Mouse (Mus musculus): Measurements from ENCODE around the gene Pde7b.
"Not testable (repeated sequence)": the region's sequence is repeated elsewhere in the genome, so short reads cannot be mapped to it uniquely, and the experiment has no call there.

The Pde7b gene

DNA sequence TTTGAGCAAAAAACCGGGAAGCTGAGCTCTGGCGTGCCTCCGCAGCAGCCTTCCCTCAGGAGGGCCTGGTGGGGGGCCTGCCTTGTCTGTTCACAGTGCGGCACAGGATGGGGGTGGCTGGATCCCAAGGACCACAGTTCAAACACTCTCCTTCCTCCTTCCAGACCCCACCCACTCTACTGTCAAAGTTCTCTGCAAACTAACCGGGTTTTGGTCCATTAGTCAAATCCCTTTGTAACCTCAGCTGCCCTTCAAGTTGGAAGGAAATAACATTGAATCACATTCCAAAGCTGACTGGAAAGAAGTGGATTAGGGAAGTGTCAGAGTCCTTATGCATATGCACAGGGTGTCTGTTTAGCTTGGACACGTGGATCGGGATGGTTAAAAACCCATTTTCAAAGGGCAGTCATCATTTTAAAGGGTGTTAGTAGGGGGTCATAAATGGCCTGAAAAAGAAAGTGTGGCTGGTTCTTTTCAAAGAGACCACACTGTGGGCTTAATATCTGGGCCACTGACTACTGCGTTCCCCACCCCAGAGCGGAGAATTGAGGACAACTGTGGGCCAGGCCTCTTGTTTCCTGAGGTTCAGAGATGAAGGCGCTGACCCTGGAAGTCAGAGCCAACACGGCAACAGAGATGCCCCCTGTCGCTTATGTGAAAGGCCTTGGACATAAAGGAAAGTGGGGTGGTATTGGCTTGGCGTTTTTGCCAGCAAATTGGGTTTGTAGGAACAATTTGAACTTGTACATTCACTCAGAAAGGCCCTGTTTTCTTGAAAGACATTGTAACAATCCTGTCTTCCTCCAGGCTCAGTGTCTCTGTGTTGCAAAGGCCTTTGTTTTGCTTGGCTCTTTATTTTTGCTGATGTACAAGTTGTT, 175.8 kb downstream of the Pde7b start:
- no peak for DNase-seq (ENCODE audit: low spot score in 2 of 2)

DNA sequence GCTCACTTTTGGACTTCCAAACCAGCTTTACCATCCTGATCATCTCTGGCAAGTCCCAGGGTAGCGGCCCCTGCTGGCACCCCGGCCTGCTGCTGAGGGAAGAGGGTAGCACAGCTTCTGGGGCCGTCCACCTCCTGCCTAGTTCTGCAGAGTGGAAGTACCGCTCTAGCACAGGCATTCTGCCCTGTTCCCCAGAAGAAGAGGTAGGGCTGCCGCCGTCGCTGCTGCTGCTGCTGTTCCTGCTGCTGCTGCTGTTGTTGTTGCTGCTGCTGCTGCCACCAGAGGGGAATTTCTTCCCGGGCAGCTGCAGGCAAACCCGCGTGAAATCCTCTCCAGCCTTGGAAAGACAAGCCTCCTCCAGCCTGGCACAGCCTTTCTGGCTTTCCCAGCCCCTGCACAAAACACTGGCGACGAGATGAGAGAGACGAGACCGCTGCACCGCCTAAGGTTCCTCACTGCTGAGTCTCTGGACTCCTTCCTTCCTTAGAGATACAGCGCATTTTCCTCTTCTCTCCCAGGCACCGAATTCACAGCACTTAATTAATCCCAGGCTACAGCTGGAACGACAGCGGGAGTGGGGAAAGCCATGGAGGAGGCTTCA, 176.8 kb downstream of the Pde7b start:
- DNase-seq (ENCODE audit: low spot score in 2 of 2) = peak in 1 of 2 experiments; percentile 26

DNA sequence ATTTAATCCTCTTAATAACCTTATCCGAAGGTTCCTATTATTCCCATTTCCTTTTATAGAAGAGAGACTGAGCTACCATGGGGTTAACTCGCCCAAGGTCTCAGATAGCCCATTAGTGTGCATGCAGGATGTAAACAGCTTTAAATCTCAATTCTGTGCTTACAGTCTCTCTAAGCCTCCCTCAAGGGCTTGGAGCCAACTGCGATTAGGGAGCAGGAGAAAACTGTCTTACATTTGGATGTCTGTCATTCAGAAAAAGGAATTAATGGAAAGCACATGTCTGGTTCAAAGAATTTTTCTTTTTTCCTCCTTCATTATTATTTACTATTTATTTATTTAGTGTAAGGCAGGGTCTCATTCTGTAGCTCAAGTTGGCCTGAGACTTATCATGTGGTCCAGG, 181.8 kb downstream of the Pde7b start:
- no peak for DNase-seq (ENCODE audit: low spot score in 2 of 2)

DNA sequence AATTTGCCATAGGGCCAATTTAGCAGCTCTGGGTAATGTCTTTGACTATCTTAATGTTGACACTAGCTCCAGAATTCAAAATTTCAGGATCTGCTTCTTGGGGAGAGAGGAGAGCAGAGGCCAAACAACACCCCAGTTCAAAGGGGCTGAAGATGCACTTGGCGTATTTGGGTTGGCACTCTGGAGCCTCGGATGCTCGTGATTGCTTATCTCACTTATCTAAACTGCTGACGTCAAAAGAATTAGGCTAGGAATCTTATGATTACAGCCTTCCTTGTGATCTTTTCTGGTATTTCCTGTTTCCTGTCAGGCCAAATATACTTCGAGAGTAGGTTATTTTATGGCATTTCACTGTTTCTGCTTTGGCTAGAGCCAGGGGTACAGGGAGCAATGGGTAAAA, 191.1 kb downstream of the Pde7b start:
- no peak for DNase-seq (ENCODE audit: low spot score in 2 of 2)

DNA sequence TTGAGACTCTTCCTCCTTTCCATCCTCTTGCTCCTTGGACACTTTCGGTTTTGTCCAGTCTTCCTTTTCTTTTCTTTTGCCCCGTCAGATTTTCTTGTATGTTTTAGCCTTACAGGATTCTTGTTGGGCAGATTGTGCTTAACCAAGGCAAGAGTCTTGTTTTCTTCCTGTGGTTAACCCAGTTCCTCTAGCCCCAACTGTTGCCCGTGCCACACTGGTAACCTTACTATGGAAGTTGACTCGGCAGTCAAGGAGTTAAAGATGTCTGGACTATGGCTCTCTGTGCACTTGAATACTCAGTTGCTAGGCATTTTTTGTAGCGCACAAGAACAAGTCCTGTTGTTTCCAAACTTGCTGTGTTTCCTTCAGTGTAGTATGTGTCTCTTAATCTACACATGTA, 193.0 kb downstream of the Pde7b start:
- no peak for DNase-seq (ENCODE audit: low spot score in 2 of 2)

DNA sequence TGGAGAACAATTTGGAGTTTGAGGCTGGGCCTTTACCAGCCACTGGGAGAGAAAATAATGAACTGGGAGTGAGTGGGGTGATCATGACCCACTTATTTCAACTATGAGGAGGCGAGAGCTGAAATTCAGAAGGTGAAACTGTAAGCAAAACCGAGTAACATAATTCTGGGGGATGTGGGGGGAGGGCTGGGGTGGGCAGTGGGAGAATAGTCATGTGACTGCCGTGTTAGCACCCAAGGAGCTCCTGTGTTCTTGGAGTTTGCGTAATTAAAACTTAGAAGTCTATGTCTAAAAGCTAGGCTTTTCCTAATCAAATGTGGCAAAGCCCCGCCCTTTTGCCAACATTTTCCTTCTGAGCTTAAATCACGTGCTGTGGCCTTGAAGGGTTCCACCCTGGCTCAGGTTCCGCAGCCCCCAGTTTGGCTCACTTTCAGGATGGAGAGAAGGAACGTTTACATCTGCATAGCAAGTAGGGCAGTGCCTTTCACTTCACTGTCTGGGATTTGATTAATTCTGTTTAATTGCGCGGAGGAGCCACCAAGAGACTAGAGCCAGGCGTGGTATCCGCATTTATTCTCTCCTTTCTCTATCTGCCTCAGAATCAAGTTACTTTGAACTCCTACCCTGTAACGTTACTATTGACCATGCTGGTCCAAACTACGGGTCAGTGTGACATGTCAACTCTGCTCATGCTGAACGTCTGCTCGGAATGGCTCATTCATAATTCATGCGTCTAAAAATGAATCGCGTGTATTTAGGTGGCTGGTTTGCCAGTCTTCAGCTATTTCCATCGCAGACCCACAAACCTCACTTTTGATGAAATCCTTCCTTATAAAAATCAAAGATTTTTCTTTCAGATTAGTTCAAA, 196.1 kb downstream of the Pde7b start:
- DNase-seq (ENCODE audit: low spot score in 2 of 2) = no peak

DNA sequence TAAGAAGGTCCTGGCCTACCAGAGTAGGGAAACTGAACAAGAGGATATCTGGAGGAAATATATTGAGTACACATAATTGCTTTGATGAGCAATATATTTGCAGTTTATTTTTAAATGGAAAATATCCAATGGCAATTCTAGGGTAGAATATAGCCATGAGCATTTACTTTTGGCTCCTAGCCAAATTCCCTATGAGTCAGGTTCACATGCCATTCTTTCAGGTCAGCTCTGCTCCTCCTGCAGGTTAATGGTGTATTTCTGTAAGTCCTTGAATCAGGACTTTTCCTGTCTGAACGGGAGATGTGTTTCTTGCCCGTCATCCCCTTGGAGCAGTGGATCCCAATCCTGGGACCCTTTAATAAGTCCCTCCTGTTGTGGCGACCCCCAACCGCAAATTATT, 197.1 kb downstream of the Pde7b start:
- DNase-seq (ENCODE audit: low spot score in 2 of 2) = no peak

DNA sequence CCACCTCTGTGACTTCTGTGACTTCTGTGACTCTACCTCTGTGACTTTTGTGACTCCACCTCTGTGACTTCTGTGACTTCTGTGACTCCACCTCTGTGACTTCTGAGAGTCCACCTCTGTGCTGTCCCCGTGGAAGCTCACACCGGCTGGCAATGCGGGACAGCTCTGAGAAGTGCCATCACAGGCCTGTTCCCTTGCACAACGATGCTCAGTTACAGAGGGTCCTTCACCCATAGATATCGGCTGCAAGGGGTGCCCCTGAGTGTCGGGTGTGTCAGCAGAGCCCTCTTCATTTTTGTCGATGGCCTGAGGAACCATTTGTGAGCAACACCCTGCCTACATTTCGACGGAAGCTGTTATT, 206.4 kb downstream of the Pde7b start:
- DNase-seq (ENCODE audit: low spot score in 2 of 2) = no peak

DNA sequence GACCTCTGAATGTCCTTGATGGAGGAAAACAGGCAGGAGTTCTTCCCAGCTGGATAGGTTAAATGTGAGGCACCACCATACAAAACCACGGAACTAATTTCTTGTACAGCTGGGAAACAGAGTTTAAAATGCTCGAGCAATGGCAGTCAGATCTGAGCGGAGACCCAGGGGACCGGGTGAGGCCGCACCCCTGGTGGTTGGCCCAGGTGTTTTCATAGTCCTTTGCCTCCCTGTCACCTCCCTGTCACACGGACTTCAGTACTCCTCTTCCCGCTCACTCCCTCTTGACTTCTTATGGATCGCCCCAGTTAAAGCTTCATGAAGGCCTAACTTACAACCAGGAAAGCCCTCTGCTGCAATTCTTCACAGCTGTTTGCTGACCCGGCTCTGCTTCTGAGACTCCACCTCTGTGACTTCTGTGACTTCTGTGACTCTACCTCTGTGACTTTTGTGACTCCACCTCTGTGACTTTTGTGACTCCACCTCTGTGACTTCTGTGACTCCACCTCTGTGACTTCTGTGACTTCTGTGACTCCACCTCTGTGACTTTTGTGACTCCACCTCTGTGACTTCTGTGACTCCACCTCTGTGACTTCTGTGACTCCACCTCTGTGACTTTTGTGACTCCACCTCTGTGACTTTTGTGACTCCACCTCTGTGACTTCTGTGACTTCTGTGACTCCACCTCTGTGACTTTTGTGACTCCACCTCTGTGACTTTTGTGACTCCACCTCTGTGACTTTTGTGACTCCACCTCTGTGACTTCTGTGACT, 206.9 kb downstream of the Pde7b start:
- DNase-seq (ENCODE audit: low spot score in 2 of 2) = not testable (repeated sequence)

DNA sequence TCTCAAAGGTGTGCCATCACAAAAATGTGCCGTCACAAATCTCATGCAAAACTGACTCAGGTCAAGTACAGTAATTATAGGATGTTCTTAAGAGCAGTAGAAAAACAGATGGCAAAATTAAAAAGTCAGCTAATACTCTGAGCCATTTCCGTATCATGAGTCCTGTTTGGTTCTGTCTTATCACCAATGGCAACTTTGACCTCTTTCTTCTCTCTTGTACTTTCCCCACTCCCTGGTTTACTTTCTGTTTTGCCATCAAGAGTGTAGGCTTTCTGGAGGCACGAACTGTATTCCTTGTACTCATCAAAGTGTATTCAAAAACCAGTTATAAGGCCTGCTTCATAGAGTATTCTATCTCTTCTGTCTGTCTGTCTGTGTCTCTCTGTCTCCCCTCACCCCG, 211.0 kb downstream of the Pde7b start:
- no peak for DNase-seq (ENCODE audit: low spot score in 2 of 2)

DNA sequence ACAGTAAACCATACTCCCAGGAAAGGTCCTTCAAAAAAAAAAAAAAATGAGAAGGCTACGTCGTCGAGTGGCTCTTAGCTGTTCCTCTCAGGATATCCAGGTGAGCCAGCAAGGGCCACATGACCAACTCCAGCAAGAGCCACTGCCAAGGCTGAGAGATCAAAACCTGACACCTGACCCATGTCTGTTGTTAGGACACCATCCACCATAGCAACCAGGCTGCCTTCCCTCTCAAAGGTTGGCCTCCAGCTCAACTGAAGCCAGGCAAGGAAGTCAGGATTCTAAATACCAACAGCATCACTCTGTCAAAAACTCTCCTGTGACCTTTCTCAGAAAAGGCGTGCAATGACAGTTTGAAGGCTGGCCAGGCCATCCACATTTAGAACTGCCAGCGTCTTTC, 211.4 kb downstream of the Pde7b start:
- DNase-seq (ENCODE audit: low spot score in 2 of 2) = no peak

DNA sequence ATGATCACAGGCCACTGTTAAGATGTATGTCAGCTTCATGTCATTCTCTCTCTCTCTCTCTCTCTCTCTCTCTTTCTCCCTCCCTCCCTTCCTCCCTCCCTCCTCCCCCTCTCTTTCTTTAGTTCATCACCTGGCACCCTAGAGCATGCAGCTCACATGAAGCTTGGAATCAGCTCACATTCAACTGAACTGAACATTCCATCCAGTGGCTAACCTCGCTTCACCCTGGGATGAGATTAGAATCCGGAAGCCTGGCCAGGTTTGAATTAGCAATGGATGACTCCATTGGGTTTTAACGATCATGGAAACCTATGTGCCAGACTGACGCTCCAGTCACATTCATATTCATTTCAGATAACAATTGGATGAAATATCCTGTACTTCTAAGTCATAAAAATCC, 215.1 kb downstream of the Pde7b start:
- DNase-seq (ENCODE audit: low spot score in 2 of 2) = no peak

DNA sequence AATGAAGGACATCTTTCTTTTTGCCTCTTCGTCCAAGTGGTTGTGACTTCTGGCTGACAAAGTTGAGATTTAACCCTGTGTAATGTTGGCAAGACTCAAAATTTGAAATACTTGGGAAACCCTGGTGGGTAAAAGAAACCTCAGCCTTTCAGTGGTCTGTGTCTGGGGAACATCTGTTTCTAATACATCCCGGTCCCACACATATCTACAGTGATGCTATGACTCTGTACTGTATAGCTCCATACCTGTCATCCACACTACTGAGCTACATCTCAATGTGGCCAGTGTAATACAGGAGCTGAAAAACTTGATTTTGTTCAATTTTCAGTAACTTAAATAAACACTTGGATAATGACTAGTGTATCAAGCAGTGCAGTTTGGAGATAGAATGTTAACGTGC, 216.4 kb downstream of the Pde7b start:
- DNase-seq (ENCODE audit: low spot score in 2 of 2) = no peak

DNA sequence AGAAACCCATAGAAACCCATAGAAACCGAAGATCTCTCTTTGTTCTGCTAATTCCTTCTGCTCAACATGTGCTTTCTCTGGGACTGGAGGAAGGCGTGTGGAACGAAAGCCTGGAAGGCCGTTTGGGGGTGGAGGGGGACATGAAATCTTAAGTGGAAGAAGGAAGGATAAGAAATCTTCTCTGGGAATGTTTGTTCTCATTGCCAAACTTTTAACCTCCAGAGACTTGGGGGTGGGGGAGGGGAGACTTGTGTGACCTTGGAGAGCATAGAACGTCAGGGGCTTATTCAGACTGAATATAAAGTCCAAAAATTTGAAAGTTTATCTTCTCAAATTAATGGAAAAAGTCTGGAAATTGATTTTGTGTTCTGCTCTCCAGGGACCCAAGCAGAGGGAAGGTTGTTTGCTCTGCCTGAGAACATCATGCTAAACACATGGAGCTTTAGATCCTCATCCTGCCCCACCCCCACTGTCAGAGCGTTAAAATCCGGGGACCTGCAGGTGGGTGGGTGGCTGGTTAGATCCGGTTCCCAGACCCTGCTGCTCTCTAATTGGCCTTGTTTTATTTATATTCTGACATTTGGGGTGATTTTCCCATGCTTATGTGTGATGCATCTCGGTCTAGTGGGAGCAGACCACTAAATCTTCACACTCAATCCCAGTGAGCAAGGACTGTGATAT, 217.0 kb downstream of the Pde7b start:
- no peak for DNase-seq (ENCODE audit: low spot score in 2 of 2)

DNA sequence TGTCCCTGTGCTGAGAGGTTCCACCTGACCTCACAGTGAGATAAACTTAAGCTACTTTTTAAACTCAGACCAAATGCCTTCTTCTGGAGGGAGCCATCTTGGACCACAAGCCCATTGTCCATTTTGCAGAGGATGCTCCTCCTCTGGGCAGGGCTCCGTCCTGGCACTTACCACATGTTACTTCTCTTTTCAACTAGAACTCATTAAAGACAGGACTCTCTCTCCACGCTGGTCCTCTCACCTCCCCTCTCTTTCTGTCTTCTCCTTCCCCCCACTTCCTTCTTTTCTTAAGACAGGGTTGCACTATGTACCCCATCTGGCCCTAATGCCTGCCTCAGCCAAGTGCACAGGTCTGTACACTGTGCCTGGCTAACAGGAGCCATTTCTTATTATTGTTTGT, 217.8 kb downstream of the Pde7b start:
- DNase-seq (ENCODE audit: low spot score in 2 of 2) = no peak

DNA sequence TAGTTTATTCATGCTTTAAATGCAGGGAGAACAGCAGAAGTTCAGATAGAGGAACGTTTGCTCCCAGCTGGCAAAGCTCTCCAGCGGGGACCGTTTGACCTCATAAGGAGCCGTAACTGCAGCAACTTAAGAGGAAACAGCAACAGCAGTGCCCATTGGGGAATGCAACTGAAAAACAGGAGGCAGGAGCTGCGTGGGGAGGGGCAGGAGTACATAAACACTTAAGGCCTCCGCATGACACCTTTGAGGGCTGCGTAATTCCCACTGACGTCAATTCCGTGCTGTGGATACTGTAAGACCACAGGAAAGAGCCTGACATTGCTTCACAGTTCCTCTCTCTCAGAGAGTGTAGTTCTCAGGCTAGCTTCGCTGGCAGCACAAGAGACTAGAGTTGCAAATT, 219.4 kb downstream of the Pde7b start:
- no peak for DNase-seq (ENCODE audit: low spot score in 2 of 2)

DNA sequence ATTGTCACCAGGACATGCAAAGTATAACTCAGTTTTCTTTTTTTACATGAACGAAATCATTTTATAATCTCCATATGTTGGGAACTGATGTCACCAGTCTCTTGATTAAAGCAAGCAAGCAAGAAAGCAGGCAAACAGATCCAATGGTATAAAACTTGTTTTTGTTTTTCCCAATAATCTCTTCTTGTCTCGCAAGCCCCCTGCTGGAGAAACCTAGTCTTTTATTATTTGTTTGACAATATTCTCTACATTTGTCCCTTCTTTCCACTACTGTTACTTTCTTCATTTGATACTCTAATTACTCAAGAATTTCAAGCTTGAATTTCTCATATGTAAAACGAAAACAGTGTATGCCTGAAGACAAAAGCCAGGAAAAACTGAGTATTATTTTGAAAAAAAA, 220.1 kb downstream of the Pde7b start:
- no peak for DNase-seq (ENCODE audit: low spot score in 2 of 2)

DNA sequence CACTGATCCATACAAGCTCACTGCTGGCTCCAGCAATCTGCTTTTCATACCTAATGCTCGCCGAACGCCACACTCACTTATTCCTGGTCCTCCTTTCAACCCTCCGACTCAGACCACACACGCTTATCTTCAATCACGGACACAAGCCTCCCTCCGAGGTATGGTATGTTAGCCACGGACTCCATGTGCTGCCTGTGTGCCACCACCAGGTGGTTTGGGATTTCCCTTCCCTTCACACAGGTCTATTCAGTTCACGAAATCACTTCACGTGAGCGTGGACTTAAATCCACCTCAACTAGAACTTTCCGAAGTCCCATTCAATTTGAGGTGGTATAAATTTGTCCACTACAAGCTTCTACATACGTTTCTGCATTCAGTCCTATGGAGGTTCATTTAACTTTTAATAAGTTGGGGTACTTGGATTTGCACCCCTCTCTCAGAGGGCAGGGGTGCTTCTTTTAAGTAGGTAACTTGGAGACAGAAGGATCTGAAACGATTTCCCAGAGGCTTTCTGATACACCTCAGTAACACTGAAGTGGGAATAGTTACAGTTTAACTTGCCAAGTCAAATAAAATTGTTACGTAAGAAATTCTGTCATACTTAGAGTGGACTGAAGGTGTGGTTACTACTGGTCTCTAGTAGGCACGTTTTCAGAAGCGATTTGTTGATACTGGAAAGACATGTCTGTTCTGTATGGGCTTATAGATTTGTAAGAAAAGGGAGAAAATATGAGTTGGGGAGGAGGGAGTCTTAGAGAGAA, 221.4 kb downstream of the Pde7b start:
- DNase-seq (ENCODE audit: low spot score in 2 of 2) = no peak

DNA sequence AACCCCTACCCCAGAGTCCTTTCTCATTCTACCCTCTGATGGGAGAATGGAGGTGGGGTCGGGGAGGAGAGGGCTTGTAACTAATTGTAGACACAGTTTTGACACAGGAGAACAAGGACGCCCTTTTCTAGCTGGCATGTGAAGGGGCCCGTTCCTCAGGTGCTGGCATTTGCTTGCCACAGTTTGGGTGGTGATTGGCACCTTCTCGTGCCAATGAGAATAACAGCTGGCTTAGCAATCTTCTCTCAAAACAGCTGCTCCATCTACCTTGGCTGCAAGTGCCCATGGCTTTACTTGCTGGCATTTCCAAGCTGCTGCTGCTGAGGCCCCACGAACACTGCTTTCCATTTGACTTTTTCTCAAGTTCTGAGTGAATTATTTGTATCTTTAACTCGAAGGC, 223.7 kb downstream of the Pde7b start:
- no peak for DNase-seq (ENCODE audit: low spot score in 2 of 2)

DNA sequence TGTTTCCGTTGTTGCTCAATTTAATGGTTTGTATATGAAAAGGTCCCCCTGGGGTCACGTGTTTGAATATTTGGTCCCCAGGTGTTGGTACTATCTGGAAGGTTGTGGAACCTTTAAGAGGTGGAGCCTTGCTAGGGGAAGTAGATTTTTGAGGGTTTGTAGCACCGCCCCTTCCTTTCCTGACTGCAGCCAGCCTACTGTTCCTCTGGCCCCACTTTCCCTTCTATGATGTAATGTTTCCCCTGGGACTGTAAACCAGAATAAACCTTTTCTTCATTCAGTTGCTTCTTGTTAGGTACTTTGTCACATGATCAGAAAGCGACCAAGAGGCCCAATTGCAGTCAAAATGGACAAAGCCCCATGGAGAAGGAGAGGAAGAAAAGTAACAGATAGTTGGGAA, 229.8 kb downstream of the Pde7b start:
- no peak for DNase-seq (ENCODE audit: low spot score in 2 of 2)
